Mouse (Mus musculus) bone marrow macrophage, adult 2 months (primary cell): ENCODE results near the gene Syn2.

Experiments used
- CTCF ChIP-seq: IDR thresholded peaks from 2 replicates; pipeline ENCODE4 v1.5.1; 2012; ENCODE audit warnings: low read depth, mild to moderate bottlenecking, low read length, moderate library complexity
- POLR2A ChIP-seq: IDR thresholded peaks from 2 replicates; pipeline ENCODE4 v1.6.1; 2012; ENCODE audit warnings: mild to moderate bottlenecking, low read depth, low read length, borderline replicate concordance

GRCm38 (mm10) chr6:115213129-115213528 lies 78.4 kb downstream of the Syn2 start:
- TF ChIP-seq CTCF = no peak
- no peak for TF ChIP-seq POLR2A
